Mouse (Mus musculus): ENCODE measurements at regions not wholly inside any gene's neighbourhood (a gene's known extent, or its start where the extent isn't known, plus 50 kb on each side); places are given as distances from the start of the nearest gene placed in this dataset.

GRCm38 (mm10) chr15:90435286-90435685, 211.2 kb downstream of the Alg10b start:
- no peak overlapping the region for H3ac ChIP-seq (ENCODE audit: control insufficient read depth, insufficient read length)
- H3K27me3 ChIP-seq (ENCODE audit: control insufficient read depth, insufficient read depth, insufficient read length) = no peaks in the 10 kb centered on the region
- no peak for TF ChIP-seq TCF12 (IDR thresholded peaks at IDR 0.05; ENCODE audit: insufficient read depth, poor library complexity, severe bottlenecking)
- no peak for TF ChIP-seq POLR2AphosphoS2 (IDR thresholded peaks at IDR 0.05; ENCODE audit: insufficient read length, low read depth)
- no peak for TF ChIP-seq POLR2A (IDR thresholded peaks at IDR 0.05; ENCODE audit: insufficient read length, low read depth)
- no peak for TF ChIP-seq CEBPB (IDR thresholded peaks at IDR 0.05; ENCODE audit: insufficient read depth, poor library complexity, severe bottlenecking)
- TF ChIP-seq USF1 (IDR thresholded peaks at IDR 0.05; ENCODE audit: low read depth) = no peak
- TF ChIP-seq MAX (IDR thresholded peaks at IDR 0.05; ENCODE audit: low read depth) = no peak
- no peak for TF ChIP-seq E2F4 (IDR thresholded peaks at IDR 0.05; ENCODE audit: insufficient read depth)
- TF ChIP-seq REST (IDR thresholded peaks at IDR 0.05; ENCODE audit: insufficient read depth, insufficient read length) = no peak
- TF ChIP-seq SRF (IDR thresholded peaks at IDR 0.05; ENCODE audit: control insufficient read depth, insufficient read length, low read depth) = no peak
- no peak for TF ChIP-seq TCF3 (IDR thresholded peaks at IDR 0.05; ENCODE audit: insufficient read length, low read depth)
- no peak for TF ChIP-seq MYOD1 (IDR thresholded peaks at IDR 0.05; ENCODE audit: control insufficient read depth in 1 of 3, insufficient read length in 2 of 3, low read depth in 2 of 3)
- no peak for TF ChIP-seq MYOG (IDR thresholded peaks at IDR 0.05; ENCODE audit: control insufficient read depth in 1 of 3, insufficient read depth in 1 of 3, insufficient read length in 2 of 3, low read depth in 2 of 3)
- no peak overlapping the region for H3K4me3 ChIP-seq
- no peaks in the 10 kb centered on the region for H3K36me3 ChIP-seq (ENCODE audit: control insufficient read depth, insufficient read depth)
- H3K79me2 ChIP-seq (ENCODE audit: control insufficient read depth, insufficient read depth) = no peaks in the 10 kb centered on the region
- H3K4me2 ChIP-seq (ENCODE audit: low read depth) = no peak overlapping the region

Data from myocyte (in vitro differentiated cells).